Mouse (Mus musculus): ENCODE results near the gene Gm21149.
"Not testable (repeated sequence)": the region's sequence is repeated elsewhere in the genome, so short reads cannot be mapped to it uniquely, and the experiment has no call there.

Gene Gm21149

DNA sequence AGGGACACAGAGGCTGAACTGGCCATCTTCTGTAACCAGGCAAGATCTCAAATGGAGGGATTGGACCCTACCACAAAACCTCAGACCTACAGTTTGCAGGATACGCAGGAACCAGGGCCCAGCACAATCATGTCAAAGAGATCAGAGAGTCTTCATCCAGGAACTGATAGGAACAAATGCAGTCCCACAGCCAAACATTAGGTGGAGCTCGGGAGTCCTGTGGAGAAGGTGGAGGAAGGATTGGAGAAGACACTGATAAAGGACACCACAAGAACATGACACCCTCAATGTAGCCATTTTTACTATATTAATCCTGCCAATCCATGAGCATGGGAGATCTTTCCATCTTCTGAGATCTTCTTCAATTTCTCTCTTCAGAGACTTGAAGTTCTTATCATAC is 12.8 kb downstream of the Gm21149 start:
- intact Hi-C loops (cut with DNase I), result not testable (repeated sequence)

DNA sequence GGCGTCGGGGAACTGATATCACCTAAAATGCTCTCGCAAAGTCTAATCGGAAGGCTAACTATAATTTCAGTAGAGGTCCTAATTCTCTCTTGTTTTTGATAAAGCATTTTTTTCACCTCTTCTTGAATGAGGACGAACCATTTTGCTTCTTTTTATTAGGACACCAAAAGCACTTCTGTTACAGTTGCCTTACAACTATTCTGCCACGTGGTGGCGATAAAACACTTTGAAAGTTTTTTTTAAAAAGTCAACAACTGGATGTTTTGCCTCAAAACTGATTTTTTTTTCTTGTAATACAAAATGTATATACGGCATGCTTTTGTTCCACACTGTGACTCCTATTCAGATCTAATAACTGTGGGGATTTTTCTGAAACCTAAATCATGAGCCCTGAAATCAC is 14.7 kb downstream of the Gm21149 start:
- intact Hi-C loops (cut with DNase I), result not testable (repeated sequence)

DNA sequence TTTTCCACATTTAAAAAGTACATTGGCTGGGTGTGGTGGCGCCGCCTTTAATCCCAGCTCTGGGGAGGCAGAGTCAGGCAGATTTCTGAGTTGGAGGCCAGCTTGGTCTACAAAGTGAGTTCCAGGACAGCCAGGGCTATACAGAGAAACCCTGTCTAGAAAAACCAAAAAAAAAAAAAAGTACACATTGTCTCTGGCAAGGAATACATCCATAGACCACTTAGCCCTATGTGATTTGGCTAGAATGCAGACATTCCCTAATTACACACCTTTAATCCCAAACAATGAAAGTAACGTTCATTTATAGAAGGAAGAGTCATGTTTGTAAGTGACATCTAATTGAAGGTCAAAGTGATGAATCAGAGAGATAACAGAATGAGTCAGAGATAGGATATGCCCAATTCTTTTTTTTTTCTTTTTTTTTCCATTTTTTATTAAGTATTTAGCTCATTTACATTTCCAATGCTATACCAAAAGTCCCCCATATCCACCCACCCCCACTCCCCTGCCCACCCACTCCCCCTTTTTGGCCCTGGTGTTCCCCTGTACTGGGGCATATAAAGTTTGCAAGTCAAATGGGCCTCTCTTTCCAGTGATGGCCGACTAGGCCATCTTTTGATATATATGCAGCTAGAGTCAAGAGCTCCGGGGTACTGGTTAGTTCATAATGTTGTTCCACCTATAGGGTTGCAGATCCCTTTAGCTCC is 18.3 kb downstream of the Gm21149 start:
- intact Hi-C loops (cut with DNase I), result not testable (repeated sequence)

Data from adrenal gland (tissue).